Mouse (Mus musculus) intestine, embryonic 14.5 days (tissue): ENCODE results near the gene Cyp3a11. TPM values are rescaled to one million over a fixed set of nuclear protein-coding genes. Genes with fewer than 3 reads are reported as not detected.
"Not testable (repeated sequence)": the region's sequence is repeated elsewhere in the genome, so short reads cannot be mapped to it uniquely, and the experiment has no call there.

ENCODE experiments used
- ATAC-seq: fragments of 200-750 bp; cut with Nextera tagmentation; replicated peaks from 2 replicates; pipeline ENCODE4 v1.8.0; 2017; ENCODE audit warnings: low read depth, moderate number of reproducible peaks, moderate TSS enrichment, moderate library complexity; ENCODE audit not compliant: low FRiP score, low TSS enrichment
- DNase-seq: peaks from one replicate; pipeline ENCODE4 v3.0.0-alpha.2; 2018; ENCODE audit warnings: low spot score
- H3K27ac ChIP-seq: fragments of 300-500 bp; sonication (generic); 2 replicates; pipeline ENCODE4 v1.5.1; 2014; ENCODE audit warnings: low read depth, mild to moderate bottlenecking, control low read depth
- H3K27me3 ChIP-seq: fragments of 300-500 bp; sonication (generic); replicated peaks from 2 replicates; pipeline ENCODE4 v1.6.1; 2014; ENCODE audit warnings: low read length, control low read depth; ENCODE audit not compliant: control insufficient read depth, insufficient read depth
- H3K36me3 ChIP-seq: fragments of 300-500 bp; sonication (generic); 2 replicates; pipeline ENCODE4 v1.6.1; 2014; ENCODE audit warnings: low read length, control low read depth; ENCODE audit not compliant: control insufficient read depth, insufficient read depth
- H3K4me1 ChIP-seq: fragments of 300-500 bp; sonication (generic); replicated peaks from 2 replicates; pipeline ENCODE4 v1.6.1; 2014; ENCODE audit warnings: low read length, control low read depth, mixed read lengths; ENCODE audit not compliant: control insufficient read depth, insufficient read depth
- H3K4me2 ChIP-seq: fragments of 300-500 bp; sonication (generic); 2 replicates; pipeline ENCODE4 v1.6.1; 2014; ENCODE audit warnings: low read length
- H3K4me3 ChIP-seq: fragments of 300-500 bp; sonication (generic); 2 replicates; pipeline ENCODE4 v1.5.1; 2014; ENCODE audit warnings: low read depth, low read length, control low read depth, mixed read lengths
- H3K9ac ChIP-seq: fragments of 300-500 bp; sonication (generic); 2 replicates; pipeline ENCODE4 v1.6.1; 2014; ENCODE audit warnings: mild to moderate bottlenecking, low read length
- H3K9me3 ChIP-seq: fragments of 300-500 bp; sonication (generic); 2 replicates; pipeline ENCODE4 v1.6.1; 2016; ENCODE audit warnings: low read length, control low read depth; ENCODE audit not compliant: control insufficient read depth
- WGBS: fragments of 180-500 bp; shearing (Covaris S2); extraction: QIAGEN DNeasy Blood & Tissue Kit; methylation state at CpG from one replicate; pipeline ENCODE4 v1.1.7; 2014; 5-methylcytosine and 5-hydroxymethylcytosine counted together
- polyA plus RNA-seq: library from polyadenylated mRNA; unstranded; fragments of >200 nt; fragmentation: Nextera tagmentation; extraction: Ambion mirVana; gene quantifications from 2 replicates; pipeline ENCODE4 v1.2.1, GENCODE M21; 2014

The Cyp3a11 gene
- polyA plus RNA-seq, 1 experiment from 2014 or later = not detected

- H3K9ac ChIP-seq, DNase-seq, H3K27me3 ChIP-seq, H3K27ac ChIP-seq, H3K4me2 ChIP-seq, H3K4me1 ChIP-seq, H3K4me3 ChIP-seq, ATAC-seq, H3K36me3 ChIP-seq, H3K9me3 ChIP-seq: not testable (repeated sequence)
Measured at GRCm38 (mm10) chr5:145867433-145867832, 12.3 kb downstream of the Cyp3a11 start.

- H3K9ac ChIP-seq, H3K9me3 ChIP-seq, H3K4me2 ChIP-seq, H3K4me1 ChIP-seq, ATAC-seq, H3K4me3 ChIP-seq, DNase-seq, H3K27ac ChIP-seq, H3K27me3 ChIP-seq, H3K36me3 ChIP-seq: not testable (repeated sequence)
- WGBS = 65% methylated on average over 2 of the region's 2 CpGs
Measured at GRCm38 (mm10) chr5:145805796-145806195, 74.0 kb downstream of the Cyp3a11 start, which contains the start of gene Cyp3a44. Cyp3a44 (minus strand) TSS chr5:145805874.

Other genes starting within 250 kb of the Cyp3a11 start
- not detected in 2 replicates for gene Cyp3a41a, start 159.8 kb downstream of the Cyp3a11 start, polyA plus RNA-seq
- not detected in 2 replicates for gene Cyp3a44, start 74.1 kb downstream of the Cyp3a11 start, polyA plus RNA-seq
- gene Cyp3a25, start 129.7 kb upstream of the Cyp3a11 start, polyA plus RNA-seq = not detected in 2 replicates
- not detected in 2 replicates for gene Cyp3a59, start 199.3 kb upstream of the Cyp3a11 start, polyA plus RNA-seq